Mouse (Mus musculus): ENCODE measurements around the gene Dsp.

The Dsp gene

GRCm38 (mm10) chr13:38170707-38171144 is 19.6 kb downstream of the Dsp start:
- no peak for DNase-seq (ENCODE audit: low read depth, low spot score)

GRCm38 (mm10) chr13:38193406-38193805 is 42.3 kb downstream of the Dsp start:
- DNase-seq (ENCODE audit: low read depth, low spot score), result no peak

- no peak for DNase-seq (ENCODE audit: low read depth, low spot score)
These were observed 50.3 kb downstream of the Dsp start for GRCm38 (mm10) chr13:38201413-38201812.

GRCm38 (mm10) chr13:38204171-38204570 is 53.1 kb downstream of the Dsp start:
- no peak for DNase-seq (ENCODE audit: low read depth, low spot score)

DNA sequence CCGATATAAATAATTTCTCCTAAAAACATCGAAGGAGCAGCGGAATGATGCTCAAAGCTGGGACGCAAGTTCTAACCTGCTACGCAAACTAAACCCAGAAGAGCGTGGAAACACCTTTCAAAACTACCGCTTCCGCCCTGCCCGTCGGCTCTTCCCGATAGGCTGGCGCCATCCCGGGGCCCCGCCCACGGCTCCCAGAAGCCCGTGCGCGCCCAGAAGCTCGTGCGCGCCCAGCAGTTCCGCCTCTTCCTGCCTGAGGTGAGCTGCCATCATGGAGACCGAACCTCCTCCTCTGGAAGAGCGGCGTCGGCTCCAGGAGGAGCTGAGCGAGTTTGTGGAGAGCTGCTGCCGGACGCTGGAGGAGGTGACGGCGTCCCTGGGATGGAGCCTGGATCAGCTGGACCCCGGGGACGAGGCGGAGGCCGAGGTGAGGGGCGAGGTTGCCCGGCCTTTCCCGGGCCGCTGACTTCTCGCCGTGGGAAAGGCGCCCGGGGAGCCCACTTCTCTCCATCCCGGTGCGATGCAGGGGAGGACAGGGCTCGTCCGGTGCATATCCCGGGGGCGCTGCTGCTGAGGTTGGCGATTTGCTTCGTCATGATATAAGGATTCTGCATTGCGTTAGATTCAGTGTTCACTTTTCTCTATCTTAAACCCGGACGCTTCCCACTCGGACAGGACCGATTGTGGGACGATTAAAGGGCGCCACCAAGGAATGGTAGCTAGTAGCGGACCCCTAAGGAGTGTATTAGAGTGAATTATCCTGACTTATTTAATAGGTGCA is 53.8 kb downstream of the Dsp start, which contains the start of gene Snrnp48:
TSS of gene Snrnp48 (plus strand) at position 237 of the 781 bp plus-strand sequence.
- DNase-seq (ENCODE audit: low read depth, low spot score), result peak; percentile 72

DNA sequence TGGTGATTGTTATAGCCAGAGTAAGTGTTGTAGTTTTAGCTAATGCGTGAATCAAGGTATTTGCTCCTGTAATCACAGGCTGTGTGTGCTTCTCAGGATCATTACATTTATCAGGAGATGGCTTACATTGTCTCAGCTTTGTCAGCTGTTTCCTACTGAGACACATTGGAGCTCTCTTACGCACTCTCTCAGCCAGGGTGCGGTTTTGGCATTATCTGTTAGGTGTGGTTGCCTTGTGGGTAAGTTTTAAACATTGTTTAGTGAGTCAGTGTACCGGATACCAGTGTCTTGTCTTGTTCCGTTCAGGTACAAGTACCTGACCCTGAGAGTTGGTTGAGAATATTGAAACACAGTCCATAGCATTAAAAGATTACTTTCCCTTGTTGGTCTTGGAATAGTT is 60.0 kb downstream of the Dsp start:
- no peak for DNase-seq (ENCODE audit: low read depth, low spot score)

DNA sequence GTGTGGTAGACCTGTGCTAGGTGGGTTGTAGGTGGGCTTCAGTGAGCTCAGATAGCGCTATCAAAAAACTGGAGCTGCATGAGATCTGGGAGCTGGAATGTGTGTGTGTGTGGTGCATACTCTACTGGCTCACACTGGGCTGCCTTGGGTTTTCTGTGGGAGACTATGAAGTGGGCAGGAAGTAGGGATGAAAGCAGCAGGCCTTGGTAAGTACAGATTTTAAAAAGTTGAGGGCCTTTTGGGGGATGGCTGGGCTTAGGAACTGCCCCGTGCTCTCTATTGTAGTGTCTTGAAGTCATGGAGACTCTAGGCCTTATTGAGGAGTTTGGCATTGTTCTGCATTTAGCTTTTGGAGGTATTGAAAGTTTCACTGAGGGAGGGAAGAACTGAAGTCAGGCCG is 67.6 kb downstream of the Dsp start:
- DNase-seq (ENCODE audit: low read depth, low spot score), result no peak

DNA sequence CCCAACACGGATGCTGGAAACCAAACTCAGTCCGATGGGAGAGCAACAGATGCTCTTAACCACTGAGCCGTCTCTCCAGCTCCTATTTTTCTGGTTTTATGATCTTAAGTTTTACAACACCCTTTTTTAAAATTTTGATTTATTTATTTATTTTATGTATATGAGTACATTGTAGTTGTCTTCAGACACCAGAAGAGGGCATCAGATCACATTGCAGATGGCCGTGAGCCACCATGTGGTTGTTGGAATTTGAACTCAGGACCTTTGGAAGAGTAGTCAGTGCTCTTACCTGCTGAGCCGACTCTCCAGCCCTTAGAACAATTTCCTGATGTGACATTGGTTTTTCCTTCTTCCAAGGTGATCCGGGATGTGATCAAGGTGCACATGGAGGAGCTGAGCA is 69.2 kb downstream of the Dsp start:
- DNase-seq (ENCODE audit: low read depth, low spot score), result no peak

DNA sequence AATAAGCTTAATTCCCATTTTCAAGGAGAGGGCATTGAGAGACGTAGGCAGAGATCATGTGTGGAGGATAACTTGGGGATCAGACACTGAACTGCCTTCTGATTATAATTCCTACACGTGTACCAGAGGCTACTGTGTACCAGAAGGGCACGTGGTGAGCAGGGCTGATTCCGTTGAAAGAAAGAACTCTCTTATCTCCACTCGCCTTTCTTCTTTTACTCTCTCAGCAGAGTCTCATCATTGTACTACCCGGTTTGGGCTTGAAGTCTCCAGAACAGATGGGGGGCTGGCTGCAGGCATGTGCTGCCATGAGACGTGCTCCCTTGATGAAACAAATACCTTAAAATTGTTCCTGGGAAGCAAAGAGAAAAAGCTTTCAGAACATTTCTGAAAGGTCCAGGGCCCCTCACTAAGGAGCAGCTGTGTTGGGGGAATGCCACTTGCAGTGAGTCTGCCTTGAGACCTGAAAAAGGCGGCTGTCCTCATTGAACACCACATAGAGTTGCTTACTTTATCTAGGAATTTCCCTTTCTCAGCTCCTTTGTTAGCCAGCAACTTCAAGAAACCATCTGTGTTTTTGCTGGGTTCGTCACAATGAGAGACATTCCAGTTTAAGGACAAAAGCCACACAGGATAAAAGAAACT is 79.2 kb downstream of the Dsp start:
- DNase-seq (ENCODE audit: low read depth, low spot score), result no peak

- no peak for DNase-seq (ENCODE audit: low read depth, low spot score)
These were observed 81.3 kb downstream of the Dsp start for GRCm38 (mm10) chr13:38232411-38232810.

- no peak for DNase-seq (ENCODE audit: low read depth, low spot score)
These were observed 81.9 kb downstream of the Dsp start for GRCm38 (mm10) chr13:38232856-38233625.

DNA sequence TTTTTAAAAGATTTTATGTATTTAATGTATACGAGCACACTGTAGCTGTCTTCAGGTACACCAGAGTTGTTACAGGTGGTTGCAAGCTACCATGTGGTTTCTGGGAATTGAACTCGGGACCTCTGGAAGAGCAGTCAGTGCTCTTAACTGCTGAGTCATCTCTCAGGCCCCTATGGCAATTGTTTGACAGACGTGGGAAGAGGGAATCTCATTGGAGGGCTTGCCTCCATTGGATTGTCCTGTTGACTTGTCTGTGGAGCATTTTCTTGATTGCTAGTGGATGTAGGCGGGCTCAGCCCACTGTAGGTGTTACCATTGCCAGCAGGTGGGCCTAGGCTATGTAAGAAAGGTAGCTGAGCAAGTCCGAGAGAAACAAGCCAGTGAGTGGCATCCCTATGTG is 83.6 kb downstream of the Dsp start:
- no peak for DNase-seq (ENCODE audit: low read depth, low spot score)

GRCm38 (mm10) chr13:38235370-38235769 is 84.3 kb downstream of the Dsp start:
- DNase-seq (ENCODE audit: low read depth, low spot score), result no peak

- no peak for DNase-seq (ENCODE audit: low read depth, low spot score)
These were observed 97.1 kb downstream of the Dsp start for GRCm38 (mm10) chr13:38248151-38248550.
